Mouse (Mus musculus) megakaryocyte, adult 5-6 weeks (primary cell): ENCODE results near the gene Chd3. TPM values are rescaled to one million over a fixed set of nuclear protein-coding genes. Genes with fewer than 3 reads are reported as not detected.

ENCODE experiments used
- ATAC-seq: 2 replicates; pipeline ENCODE4 v1.8.0; 2016; ENCODE audit warnings: mild to moderate bottlenecking, inconsistent platforms; ENCODE audit not compliant: poor library complexity, severe bottlenecking
- total RNA-seq, 2 experiments: library from RNA; stranded (forward) in 1 of 2; stranded (reverse) in 1 of 2; fragments of 153-499, 151-499 nt in 1 of 2; fragments of 221-1000, 200-1000 nt in 1 of 2; gene quantifications; 2 replicates each; pipeline versions ENCODE4 v1.2.3 to v1.2.4; 2015 to 2017

Chd3 gene
- total RNA-seq, 2 experiments from 2014 or later = 13.6 to 17.1 TPM

DNA sequence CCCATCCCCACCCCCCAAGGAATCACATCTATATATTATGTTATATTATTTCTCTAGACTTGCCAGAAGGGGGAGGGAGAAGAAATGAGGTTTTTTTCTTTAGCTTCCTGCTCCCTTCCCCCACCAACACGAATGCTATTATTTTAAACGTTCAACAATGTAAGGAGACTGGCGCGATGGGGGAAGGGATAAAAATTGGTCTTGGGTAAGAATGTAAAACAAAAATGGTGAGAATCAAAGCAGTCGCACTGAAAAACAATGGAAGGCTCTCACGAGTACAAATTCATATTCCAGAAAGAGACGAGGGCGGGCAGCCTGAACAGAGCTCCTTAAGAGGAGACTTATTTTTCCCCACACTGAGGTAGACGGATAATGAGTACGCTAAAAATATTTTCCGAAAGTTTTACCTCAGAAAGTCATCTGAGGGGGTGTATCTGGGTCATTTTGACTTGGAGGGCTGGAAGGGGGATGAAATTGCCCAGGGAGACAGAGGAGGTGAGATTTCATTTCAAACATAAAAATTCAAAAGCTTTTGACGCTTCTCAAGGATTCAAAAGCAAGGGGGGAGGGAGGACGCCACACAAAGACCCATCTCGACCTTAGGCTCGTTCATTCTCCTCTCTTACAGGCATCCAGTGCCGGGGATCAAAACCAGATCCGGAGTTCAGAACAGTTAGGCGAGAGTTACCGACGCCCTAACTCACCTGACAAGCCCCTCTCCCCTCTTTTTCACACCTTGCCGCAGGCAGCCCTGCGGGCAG lies 2.2 kb downstream of the Chd3 start:
- no peak for ATAC-seq

- peak; percentile 78 for ATAC-seq
Measured at GRCm38 (mm10) chr11:69366157-69366854, 2.9 kb downstream of the Chd3 start.

DNA sequence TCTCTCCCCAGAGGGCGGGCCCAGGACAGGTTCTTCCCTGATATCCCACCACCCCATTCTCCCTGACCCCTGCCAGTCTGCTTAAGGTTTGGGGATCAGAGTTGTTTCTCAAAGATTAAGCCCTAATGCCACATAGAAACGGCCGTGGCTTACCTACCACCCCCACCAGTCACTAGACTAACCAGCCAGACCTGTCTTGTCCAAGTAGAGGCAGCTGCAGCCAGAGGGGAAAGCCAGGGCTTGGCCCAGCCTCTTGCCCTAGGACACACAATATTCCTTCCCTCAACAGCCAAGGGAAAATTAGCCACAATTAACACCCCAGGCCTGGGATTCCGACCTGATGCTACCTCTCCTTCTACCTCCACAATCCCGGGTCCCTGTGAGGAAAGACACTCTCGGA lies 3.5 kb downstream of the Chd3 start:
- no peak for ATAC-seq

DNA sequence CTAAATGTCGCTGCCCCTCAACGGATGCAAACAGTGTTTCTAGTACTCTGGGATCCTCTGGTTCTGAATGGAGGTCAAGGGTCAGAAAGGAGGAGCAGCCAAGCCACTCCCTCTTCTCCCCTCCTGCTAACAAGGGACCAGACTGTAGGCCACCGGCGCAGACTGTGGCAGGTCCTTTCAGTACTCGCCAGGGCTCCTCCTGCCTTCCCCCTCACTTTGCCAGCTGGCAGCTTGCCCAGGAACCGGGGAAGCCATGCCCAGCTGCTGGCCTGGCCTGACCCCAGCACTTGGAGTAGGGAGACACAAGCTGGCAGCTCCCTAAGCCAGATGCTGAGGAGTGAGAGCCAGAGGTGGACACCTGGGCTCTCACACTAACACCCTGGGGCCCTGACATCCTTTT lies 4.3 kb downstream of the Chd3 start:
- no peak for ATAC-seq

DNA sequence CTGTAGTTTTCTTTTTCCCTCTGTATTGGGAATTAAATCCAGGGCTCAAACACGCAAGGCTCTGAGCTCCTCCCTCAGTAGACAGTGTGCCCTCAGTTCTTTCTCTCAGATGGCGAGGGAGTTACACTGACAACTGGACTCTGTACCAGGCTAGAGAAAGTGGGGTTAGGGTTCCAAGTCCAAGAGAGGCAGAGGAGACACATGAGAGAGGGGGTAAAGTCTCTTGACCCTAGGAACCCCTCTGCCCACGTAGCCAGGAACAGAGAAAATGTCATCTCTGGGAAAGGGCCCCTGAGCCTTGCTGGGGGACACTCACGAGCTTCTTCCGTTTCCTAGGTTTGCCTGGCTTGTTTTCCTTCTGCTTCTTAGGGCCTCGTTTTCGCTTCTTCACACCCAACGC lies 4.8 kb downstream of the Chd3 start:
- ATAC-seq = no peak

GRCm38 (mm10) chr11:69362479-69362878 lies 6.7 kb downstream of the Chd3 start:
- ATAC-seq = no peak

GRCm38 (mm10) chr11:69362021-69362420 lies 7.2 kb downstream of the Chd3 start:
- ATAC-seq = no peak

DNA sequence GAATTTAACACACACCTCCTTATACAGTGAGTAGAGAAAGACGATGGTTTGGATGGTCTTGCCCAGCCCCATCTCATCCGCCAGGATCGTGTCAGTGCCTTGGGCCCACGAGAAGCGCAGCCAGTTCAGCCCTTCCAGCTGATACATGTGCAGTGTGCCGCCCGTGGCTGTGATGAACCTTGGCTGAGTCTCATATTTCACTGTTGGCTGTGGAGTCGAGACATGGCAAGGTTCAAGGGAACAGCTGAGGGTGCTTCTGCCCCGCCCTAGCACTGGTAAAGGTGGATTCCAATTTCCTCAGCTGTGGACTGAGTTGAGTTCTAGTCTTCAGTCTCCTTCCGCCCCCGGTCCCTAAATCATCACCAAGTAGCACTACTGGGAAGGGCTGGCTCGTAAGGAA lies 11.5 kb downstream of the Chd3 start:
- no peak for ATAC-seq

DNA sequence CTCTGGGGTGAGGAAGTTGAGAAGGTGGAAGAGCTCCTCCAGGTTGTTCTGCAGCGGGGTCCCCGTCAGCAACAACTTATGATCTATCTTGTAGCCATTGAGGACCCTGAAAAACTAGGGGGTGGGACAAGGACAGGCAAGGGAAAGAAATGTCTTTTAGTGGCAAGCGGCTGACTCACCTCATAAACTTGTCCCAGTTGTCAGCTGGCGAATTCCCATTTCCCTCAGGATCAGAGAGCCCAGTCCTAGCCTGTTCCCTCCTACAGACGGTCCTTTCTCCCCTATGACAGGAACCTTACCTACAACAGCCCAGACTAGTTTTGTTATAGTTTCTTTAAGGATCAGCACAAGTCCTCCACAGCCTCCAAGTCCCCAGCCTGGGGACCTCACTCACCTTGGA lies 12.7 kb downstream of the Chd3 start:
- no peak for ATAC-seq

DNA sequence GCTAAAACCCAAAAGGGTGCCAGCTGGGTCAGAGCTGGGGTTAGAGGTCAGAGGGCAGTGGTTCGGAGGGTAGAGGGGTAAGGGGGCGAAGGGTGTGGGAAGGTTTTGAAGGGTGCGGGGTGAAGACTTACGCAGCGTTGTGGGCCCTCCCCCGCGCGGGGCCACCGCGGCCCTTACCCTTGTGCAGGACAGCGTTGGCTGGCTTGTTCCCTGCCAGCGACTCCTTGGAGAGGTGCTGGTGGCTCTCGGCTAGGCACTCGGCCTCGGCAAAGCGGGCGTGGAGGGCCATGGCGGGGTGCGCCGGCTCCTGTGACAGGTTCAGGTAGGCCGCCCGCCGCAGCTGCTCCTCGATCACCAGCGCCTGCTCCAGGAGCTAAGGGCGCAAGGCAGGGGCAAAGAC lies 22.8 kb downstream of the Chd3 start:
- no peak for ATAC-seq

DNA sequence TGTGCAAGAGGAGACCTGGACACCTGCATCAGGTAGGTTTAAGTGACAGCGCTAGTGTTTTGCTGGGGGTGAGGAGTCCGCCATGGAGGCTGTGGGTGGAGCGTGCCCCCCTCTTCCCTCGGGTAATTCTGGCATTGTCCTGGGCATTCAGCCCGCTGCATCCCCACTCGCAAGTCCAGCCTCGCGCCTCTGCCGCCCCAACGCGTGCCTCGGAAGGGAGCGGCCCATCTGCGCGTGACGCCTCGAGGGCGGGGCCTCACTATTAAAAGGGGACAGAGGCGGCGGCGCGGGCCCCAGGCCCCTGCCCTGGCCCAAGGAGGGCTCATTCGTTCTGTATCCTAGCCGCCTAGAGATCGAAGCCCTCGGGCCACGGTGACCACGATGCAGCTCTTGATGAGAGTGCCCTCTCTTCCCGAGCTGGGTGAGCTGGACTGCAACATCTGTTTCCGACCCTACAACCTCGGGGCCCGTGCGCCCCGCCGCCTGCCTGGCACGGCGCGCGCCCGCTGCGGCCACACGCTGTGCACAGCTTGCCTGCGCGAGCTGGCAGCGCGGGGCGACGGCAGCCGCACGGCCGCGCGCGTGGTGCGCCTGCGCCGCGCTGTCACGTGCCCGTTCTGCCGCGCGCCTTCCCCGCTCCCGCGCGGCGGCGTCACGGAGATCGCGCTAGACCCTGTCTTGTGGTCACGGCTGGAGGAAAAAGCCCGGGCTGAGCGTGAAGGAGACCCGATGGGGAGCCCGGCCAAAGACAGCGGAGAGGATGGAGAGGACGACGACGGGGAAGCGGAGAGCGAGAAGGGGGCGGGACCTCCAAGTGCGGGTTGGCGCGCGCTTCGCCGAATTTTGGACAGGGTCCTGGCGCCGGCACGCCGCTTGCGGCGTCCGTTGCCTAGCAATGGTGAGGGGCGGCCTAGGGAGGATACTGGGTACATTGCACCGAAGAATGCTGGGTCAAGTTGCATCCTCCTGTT lies 28.8 kb downstream of the Chd3 start, which contains the start of gene Rnf227:
Rnf227 (plus strand) TSS at position 301 of the 971 bp plus-strand sequence.
- peak; percentile 77 for ATAC-seq

DNA sequence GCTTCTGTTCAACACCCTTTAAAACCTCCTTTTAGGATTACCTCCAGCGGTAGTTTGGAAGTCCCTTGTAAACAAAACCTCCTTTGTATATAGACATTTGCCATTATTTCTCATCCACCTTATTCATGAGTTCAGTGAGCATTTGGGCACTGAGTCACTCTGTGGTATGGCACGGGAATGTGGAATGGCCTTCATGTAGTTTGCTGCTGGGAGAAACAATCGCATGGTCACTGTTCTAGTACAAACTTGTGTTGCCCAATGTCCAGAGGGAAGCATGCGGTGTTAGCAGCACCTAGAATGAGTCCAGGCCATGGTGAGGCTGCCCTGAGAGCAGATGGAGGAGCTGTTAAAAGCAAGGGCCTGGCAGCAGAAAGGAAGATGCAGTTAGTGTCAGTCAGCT lies 34.4 kb downstream of the Chd3 start:
- no peak for ATAC-seq

DNA sequence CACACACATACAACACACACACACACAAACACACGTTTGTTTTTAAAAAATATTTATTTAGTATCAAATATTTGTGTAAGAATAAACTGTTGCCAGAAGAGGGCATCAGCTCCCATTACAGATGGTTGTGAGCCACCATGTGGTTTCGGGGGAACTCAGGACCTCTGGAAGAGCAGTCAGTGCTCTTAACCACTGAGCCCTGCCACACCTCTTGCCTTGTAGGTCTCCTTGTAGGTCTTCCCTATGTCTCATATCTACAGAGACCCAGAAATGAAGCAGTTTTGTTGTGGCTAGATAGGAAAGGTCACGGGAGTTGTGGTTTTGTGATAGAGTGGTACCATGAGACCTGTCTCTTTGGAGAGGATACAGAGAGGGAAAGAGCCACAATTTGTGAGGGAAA lies 35.3 kb downstream of the Chd3 start:
- ATAC-seq = no peak

DNA sequence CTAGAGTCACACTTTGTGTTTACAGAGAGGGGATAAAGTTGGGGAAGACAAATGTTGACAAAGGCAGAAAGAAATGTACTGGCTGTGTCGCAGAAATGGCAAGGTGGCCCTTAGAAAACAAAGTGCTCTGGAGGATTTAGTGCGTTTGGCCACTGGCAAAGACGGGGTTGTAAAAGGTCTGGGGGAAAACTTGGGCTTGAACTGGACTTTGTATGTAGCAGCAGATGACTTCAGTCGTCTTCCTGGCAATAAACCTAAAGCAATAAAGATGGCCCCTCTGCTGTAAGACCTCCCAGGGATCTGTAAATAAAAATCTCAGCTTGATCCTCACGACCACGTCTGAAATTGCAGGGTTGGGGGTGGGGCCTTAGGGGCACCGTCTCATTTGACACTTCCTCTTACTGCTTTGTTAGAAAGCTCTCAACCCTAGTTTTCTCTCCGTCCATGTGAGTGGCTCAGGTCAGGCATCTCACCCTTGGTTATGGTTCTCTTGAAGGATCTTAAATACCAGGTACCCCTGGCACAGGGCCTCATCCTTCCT lies 36.4 kb downstream of the Chd3 start:
- ATAC-seq = no peak

DNA sequence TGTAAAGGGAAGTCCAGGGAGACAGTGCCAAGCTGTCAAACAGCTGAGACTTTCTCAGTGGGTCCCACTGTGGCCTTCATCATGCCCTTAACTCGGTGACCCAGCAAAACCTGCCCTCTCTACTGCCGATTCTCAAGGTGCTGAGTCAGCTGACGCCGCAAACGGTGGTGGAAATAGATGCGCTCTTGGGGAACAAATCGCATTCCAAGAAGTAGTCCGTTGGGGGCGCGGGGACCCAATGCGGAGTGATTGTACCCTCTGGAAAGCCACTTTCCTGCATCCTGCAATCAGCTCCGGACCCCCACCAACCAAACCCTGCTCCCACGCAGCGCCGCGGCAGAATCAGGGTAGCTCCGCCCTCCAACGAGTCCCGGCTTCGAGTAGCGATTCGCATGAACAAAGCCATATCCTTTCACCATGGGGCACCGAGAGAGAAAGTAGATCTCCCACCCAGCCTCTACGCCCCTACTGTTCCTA lies 37.2 kb downstream of the Chd3 start:
- ATAC-seq = peak; percentile 47; the same call in 1 of the 2 replicates

GRCm38 (mm10) chr11:69331152-69331551 lies 38.1 kb downstream of the Chd3 start:
- ATAC-seq = no peak

- ATAC-seq = no peak
Measured at GRCm38 (mm10) chr11:69328517-69328916, 40.7 kb downstream of the Chd3 start.

DNA sequence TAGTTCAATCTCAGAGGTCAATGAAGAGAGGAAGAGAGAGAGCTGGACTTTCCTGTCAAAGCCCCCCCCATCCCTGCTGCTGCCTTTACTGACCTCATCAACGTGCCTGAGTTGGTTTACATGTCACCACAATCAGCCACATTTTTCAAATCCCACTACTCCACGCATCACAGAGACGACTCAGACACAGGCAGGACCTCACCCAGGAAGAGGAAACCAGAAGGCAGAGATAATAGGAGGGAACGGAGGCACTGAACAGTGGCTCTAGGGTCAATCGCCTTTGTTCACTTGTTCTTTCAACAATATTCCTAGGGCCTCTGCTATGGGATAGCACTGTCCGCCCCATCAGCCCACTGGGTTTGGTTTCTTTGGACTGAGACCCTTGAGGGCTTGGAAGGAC lies 41.6 kb downstream of the Chd3 start:
- no peak for ATAC-seq

DNA sequence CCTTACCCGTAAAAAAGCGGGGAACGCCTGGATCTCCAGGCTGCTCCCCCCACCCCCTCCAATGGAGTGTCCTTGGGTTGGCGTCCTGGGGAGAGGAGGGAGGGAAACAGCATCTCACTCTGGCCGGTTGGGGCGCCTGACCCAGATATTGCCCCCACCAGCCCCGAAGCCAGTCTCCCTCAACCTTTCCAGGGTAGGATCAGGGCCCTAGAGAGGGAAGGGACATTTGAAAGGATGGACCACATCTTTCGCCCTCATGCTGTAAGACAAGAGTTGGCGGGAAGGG lies 42.1 kb downstream of the Chd3 start:
- ATAC-seq = no peak

GRCm38 (mm10) chr11:69326408-69327156 lies 42.6 kb downstream of the Chd3 start:
- no peak for ATAC-seq
